Mouse (Mus musculus) cerebellum, adult 18-20 months (tissue): ENCODE measurements around the gene Manbal.
A peak's percentile ranks its signal among the peaks of the same experiment; 100 is the strongest.
"Not testable (repeated sequence)": the region's sequence is repeated elsewhere in the genome, so short reads cannot be mapped to it uniquely, and the experiment has no call there.

Experiments used
- DNase-seq, 2 experiments: peaks; one replicate each; pipeline ENCODE4 v3.0.0; 2021

Manbal gene

GRCm38 (mm10) chr2:157367991-157368390 is 597 bp downstream of the Manbal start:
- no peak for DNase-seq

- no peak for DNase-seq
These were observed 4.3 kb downstream of the Manbal start for GRCm38 (mm10) chr2:157371696-157372095.

- DNase-seq, result no peak
These were observed 6.3 kb downstream of the Manbal start for GRCm38 (mm10) chr2:157373681-157374080.

- DNase-seq, result no peak
These were observed 7.7 kb downstream of the Manbal start for GRCm38 (mm10) chr2:157375051-157375450.

GRCm38 (mm10) chr2:157375794-157376757 is 8.7 kb downstream of the Manbal start:
- no peak for DNase-seq

- DNase-seq, result no peak
These were observed 9.6 kb downstream of the Manbal start for GRCm38 (mm10) chr2:157376995-157377394.

GRCm38 (mm10) chr2:157384836-157385235 is 17.4 kb downstream of the Manbal start:
- no peak for DNase-seq

- not testable (repeated sequence) for DNase-seq
These were observed 21.7 kb downstream of the Manbal start for GRCm38 (mm10) chr2:157388901-157389590.

- no peak for DNase-seq
These were observed 22.2 kb downstream of the Manbal start for GRCm38 (mm10) chr2:157389591-157389921.

- no peak for DNase-seq
These were observed 24.9 kb downstream of the Manbal start for GRCm38 (mm10) chr2:157392331-157392730.

GRCm38 (mm10) chr2:157393549-157393948 is 26.2 kb downstream of the Manbal start:
- no peak for DNase-seq

- no peak for DNase-seq
These were observed 27.5 kb downstream of the Manbal start for GRCm38 (mm10) chr2:157394868-157395267.

- DNase-seq, result peak; percentile 17 to 23
These were observed 28.0 kb downstream of the Manbal start for GRCm38 (mm10) chr2:157395371-157395770.

- no peak for DNase-seq
These were observed 28.6 kb downstream of the Manbal start for GRCm38 (mm10) chr2:157395960-157396359.

- DNase-seq, result no peak
These were observed 30.0 kb downstream of the Manbal start for GRCm38 (mm10) chr2:157397376-157397775.

- DNase-seq, result no peak
These were observed 31.1 kb downstream of the Manbal start for GRCm38 (mm10) chr2:157398539-157398938.

GRCm38 (mm10) chr2:157399797-157400196 is 32.4 kb downstream of the Manbal start:
- no peak for DNase-seq

- DNase-seq, result no peak
These were observed 33.1 kb downstream of the Manbal start for GRCm38 (mm10) chr2:157400491-157400890.

GRCm38 (mm10) chr2:157401261-157401660 is 33.9 kb downstream of the Manbal start:
- DNase-seq, result no peak

GRCm38 (mm10) chr2:157407596-157407995 is 40.2 kb downstream of the Manbal start:
- no peak for DNase-seq

GRCm38 (mm10) chr2:157409793-157410533 is 42.6 kb downstream of the Manbal start:
- DNase-seq, result no peak

GRCm38 (mm10) chr2:157411151-157411693 is 43.8 kb downstream of the Manbal start:
- no peak for DNase-seq

- no peak for DNase-seq
These were observed 45.1 kb downstream of the Manbal start for GRCm38 (mm10) chr2:157412497-157412896.
